Mouse (Mus musculus) megakaryocyte, embryonic 14.5 days (primary cell): ENCODE data around the gene Zbtb41.

Experiments
- FLI1 ChIP-seq: IDR thresholded peaks from 2 replicates; pipeline ENCODE4 v1.6.1; 2012; ENCODE audit warnings: low read length, inconsistent platforms, mixed read lengths
- GATA1 ChIP-seq: IDR thresholded peaks from 3 replicates; pipeline ENCODE4 v1.6.1; 2012; ENCODE audit warnings: mixed read lengths, low read length, inconsistent platforms, borderline replicate concordance

DNA sequence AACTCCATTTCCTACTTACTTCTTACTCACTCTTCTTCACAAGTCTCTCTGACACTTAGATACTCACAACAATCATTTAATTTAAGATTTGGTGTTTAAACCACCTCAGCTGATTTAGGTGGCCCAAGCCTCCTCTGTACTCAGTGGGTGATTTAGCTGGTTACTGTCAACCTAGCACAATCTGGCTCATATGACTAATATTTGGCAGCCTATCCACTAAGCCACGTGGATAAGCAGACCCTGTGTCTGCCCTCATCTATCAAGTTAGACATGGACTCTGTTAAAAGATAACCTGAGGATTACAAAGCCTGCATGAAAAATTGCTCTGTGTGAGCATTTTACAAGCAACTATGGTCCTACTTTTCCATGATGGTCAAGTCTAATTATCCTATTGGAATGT lies 25.5 kb upstream of the Zbtb41 start:
- TF ChIP-seq GATA1 (no peak), FLI1 (no peak)
